Mouse (Mus musculus): ENCODE data around the gene Rfc2. TPM values are rescaled to one million over a fixed set of nuclear protein-coding genes. Genes with fewer than 3 reads are reported as not detected.

Gene Rfc2
- total RNA-seq, 2 experiments from 2014 or later: 110 to 161 TPM

DNA sequence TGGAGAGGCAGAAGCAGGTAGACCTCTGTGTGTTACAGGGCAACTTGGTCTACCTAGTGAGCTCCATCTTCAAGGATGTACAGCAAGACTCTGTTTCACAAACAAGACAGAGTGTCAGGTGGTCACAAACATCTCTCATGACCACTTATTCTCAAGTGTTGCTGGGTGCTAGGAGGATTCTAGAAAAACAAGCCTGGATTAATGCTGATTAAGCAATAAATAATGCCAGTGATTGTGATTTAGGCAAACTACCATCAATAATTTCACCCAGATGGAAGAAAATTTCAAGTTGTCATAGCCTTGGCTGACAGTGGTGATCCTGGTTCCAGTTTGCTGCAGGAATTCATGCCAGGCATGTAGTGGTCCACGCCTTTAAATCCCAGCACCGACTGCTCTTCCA is 16.9 kb upstream of the Rfc2 start:
- ATAC-seq (ENCODE audit: poor library complexity, severe bottlenecking): no peak

DNA sequence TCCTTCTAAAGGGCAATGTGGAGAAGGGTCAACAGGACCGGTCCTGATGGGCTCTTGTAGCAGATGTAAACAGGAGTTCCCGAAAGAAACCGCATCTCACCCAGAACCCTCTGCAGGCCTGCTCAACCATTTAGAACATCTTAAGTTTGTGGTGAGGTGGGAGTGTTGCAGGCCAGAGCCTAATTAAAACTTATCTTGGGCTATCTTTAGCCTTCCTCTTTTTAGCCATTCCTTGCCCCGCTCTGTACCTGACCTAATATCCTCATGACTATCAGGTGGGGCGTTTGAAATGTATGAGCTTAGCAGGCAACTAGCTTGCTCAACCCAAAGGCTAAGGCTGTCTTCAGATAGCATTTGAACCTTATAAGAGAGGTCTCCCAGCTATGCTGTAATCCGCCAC is 15.5 kb upstream of the Rfc2 start:
- no peak for ATAC-seq (ENCODE audit: poor library complexity, severe bottlenecking)

DNA sequence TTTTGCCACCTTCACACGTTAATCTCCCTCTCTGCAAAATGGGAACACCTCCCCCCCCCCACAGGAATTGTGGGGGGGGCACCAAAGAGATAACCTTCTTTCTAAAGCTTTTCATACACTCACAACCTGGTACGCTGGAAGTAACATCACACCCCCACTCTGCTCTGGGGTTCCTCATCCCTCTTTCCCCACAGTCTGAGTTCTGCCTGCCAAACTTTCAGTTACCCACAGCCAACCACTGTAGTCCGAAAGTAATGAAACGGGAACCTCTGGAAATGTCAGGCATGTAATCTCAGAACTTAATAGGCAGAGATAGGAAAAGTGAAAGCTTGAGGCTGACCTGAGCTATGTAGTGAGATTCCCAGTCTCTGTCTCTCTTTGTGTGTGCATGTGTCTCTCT is 13.7 kb upstream of the Rfc2 start:
- ATAC-seq (ENCODE audit: poor library complexity, severe bottlenecking): peak; percentile 63

DNA sequence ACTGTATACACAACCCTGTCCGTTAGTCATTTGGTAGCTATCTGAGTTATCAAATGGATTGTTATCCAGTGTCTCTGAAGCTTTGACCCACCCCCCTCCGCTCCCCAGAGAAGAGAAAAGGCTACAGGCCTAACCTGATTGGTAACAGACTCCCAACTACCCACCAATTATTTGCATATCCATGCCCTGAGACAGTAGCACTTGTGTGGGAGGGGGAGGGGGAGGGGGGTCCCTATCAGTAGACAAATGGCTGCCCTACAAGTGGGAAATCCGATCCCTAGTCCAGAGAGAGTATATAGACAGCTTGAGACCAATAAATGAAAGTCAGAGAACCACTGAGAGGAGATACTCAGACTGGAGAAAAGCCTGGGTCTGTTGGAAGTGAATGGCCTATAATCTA is 13.1 kb upstream of the Rfc2 start:
- ATAC-seq (ENCODE audit: poor library complexity, severe bottlenecking): no peak

DNA sequence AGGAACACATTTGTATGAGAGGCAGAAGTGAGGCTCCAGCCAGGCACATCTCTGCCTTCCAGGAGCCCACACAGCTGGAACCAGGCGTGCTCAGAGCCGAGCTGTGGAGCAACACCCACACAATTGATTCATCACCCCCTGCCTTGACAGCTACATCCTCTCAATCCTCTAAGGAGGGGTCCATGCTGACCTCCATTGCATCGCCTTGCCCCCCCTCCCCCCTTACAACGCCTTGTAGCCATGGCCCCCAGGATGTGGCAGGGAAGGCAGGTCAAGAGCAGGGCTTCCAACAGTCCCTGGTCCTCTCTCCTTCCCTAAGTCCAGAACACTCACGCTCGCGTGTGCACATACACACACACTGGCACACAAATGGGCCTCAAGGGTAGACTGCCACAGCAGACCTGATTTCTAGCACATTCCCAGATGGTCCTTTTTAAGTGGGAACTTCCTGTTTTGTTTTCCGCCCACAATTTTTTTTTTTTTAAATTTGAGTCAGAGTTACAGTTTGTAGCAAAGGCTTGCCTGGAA is 12.1 kb upstream of the Rfc2 start:
- ATAC-seq (ENCODE audit: poor library complexity, severe bottlenecking): no peak

DNA sequence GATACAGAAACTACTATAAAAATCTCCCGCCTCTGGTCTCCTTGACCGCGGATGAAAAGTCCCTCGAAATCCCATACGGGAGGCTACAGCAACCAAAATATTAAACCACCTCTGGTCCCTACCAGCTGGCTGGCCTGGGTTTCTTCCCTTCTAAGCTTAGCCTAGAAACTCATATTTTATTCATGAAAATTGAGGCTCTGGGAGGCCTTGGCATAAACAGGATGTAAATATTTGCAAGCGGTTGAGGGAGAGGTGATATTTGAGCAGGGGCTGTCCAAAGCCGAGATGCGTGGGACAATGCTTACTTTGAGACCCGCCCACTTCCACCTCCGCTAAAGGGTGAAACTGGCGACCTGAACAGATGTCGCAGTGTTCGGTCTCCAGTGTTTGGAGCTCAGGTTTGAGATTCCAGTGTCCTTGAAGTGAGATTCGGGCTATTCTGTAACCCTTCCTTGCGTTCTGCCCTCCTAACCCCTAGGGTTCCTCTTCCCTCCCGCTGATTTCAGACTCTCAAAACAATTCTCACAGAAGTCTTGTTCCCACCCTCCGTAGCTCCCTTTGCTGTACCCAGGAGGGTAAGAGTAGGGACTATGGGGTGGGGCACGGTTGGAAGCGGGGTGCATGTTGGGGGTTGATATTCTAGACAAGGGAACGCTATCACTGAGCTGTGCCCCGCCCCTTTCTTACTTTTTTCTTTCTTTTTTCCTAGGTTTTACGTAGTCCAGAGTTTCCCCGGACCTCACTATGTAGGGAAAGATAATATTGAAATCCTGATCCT is 9.2 kb upstream of the Rfc2 start:
- ATAC-seq (ENCODE audit: poor library complexity, severe bottlenecking): peak; percentile 44

DNA sequence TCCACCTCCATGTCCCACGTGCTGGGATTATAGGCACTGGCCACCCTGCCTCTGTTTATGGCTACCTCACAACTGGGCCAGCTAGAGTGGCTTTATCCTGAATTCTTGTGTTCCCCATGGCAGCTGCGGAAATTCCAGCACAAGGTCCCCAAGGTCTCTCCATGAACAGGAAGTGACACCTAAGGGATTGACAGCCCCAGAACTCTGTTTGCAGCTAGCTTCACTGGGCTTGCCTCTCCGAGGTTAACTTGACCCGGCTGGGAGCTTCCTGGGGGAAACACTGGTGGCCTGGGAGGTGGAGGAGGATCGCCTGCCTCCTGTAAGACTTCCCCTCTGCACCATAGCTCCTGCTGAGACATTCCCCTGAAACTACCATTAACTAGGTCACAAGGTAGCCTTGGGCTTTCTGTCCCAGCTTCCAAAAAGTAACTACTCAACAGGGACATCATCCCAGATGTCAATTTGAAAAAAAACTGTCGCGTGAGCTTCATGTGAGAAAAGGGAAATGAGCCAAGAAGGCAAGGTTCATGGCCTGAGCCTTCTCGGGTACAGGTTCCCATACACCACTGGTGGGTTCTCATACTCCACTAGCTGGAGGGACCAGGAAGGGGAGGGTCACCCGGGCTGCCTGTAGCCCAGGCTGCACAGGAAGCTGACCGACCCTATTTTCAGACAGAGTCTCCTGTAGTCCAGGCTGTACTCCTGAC is 8.5 kb upstream of the Rfc2 start:
- peak; percentile 45 for ATAC-seq (ENCODE audit: poor library complexity, severe bottlenecking)

DNA sequence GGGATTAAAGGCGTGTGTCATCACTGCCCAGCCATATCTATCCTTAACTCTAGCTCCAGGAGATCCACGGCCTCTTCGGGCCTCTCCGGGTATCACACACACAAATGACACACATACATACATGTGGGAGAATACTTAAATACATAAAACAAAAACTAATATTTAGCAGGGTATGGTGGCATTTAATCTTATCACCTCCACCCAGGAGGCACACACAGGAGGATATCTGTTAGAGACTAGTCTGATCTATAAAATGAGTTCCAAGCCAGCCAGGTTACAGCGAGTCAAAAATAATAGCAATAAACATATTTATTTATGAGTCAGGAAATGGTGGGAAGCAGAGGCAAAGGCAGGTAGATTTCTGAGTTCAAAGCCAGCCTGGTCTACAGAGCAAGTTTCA is 5.3 kb upstream of the Rfc2 start:
- no peak for ATAC-seq (ENCODE audit: poor library complexity, severe bottlenecking)

DNA sequence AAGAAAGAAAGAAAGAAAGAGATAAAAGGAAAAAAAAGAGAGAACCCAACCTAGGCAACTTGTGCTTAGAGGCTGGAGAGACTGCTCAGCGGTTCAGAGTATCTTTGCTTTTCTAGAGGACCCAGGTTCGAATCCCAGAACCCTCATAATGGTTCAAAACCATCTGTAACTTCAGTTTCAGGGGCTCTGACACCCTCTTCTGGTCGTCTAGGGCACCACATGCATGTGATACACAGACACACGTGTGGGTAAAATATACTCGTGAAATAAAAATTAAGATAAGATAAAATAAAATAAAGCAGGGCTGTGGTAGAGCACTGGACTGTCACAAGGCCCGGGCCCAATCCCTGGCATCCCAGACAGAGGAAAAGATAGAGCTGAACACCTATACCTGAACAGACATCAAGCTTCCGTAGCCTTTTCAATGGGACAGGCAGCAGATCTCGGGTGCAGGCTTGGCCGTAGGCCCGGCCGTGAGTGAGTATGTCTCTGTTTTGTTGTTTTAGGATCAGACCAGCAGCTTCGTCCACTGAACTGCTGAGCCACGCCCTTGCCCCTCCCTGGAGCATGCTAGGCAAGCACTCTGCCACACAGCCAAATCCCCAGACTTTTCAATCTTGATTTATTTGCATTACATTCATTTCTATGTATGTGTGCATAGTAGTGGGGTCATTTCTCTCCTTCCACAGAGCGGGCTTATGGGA is 4.5 kb upstream of the Rfc2 start:
- ATAC-seq (ENCODE audit: poor library complexity, severe bottlenecking): no peak

DNA sequence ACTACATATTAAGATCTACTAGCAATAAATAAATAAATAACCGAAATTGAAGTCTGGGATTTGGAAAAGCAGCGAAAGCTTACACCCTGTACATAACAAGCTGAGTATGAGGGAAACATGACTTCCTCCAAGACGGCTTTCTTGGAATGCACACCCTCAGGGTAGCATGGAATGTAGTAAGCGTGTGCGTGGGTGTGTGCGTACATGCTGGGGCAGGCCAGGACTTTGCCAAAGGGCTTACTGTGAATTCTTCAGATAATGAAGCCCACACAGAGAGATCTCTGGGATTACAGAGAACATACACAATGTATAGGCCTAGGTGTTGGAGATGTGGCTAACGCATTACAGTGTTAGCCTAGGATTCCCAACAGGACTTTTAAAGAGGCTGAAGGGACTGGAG is 3.6 kb upstream of the Rfc2 start:
- ATAC-seq (ENCODE audit: poor library complexity, severe bottlenecking): no peak

DNA sequence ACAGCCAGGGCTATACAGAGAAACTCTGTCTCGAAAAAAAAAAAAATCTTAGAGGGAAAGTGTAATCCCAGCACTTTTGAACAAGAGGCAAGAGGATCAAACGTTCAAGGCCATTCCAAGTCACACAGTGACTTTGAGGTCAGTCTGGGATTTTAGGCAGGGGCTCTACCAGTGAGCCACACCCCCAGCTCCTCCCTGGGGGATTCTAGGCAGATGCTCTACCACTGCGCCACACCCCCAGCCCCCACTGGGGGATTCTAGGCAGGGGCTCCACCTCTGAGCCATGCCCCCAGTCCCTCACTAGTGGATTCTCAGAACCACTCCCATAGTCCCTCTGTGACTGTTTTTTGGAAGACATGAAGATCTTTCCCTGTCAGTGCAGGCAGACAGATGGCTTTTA is 2.0 kb upstream of the Rfc2 start:
- no peak for ATAC-seq (ENCODE audit: poor library complexity, severe bottlenecking)

DNA sequence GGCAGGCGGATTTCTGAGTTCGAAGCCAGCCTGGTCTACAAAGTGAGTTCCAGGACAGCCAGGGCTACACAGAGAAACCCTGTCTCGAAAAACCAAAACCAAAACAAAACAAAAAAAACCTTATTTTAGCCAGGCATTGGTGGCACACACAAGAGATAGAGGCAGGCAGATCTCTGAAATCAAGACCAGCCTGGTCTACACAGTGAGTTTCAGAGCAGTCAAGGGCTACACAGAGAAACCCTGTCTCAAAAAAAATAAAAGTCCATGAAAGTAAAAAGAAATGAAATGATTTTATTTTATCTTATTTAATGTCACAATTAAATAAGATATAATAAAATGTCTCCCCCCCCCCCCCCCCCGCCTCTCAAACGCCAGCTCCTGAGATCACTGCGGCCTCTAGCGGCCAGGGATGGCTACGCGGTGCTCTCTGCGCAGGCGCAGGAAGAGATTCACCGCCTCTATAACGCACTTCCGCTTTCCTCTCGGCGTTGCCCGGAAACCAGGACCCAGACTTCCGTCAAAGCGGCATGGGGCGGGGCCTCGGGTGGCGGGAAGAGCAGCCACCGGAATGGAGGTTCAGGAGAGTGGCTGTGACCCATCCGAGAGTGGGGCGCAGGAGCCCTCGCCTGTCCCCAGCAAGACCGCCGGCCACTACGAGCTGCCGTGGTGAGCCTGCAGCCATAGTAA is 1.2 kb downstream of the Rfc2 start:
- ATAC-seq (ENCODE audit: poor library complexity, severe bottlenecking): peak; percentile 98

DNA sequence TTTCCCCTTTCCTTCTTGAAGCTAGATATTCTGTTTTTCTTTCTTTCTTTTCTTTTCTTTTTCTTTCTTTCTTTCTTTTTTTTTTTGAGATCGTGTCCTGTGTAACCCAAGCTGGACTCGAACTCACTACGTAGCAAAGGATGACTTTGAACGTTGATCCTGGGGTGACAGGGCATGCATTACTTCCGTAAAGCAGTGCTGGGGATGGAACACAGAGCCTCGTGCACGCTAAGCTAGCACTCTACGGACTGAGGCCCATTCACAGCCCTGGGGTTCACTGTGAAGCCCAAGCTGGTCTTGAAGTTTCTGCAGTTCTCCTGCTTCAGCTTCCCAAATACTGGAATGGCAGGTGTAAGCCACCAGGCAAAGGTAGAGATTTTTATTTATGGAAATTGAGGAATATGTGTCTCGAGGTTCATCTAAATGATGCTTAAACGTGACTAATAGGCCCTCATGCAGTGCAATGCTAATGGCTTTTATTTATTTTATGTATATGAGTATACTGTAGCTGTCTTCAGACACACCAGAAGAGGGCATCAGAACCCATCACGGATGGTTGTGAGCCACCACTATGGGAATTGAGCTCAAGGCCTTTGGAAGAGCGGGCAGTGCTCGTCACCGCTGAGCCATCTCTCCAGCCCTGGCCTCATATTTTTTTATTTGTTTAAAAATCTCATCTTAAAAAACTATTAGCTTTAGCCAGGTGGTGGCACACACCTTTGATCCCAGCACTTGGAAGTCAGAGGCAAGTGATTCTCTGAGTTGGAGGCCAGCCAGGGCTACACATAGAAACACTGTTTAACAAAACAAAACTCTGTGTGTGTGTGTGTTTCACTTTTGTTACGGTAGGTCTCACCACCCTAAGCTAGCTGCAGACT is 2.1 kb downstream of the Rfc2 start:
- ATAC-seq (ENCODE audit: poor library complexity, severe bottlenecking): no peak; the same call in 1 of the 2 replicates

DNA sequence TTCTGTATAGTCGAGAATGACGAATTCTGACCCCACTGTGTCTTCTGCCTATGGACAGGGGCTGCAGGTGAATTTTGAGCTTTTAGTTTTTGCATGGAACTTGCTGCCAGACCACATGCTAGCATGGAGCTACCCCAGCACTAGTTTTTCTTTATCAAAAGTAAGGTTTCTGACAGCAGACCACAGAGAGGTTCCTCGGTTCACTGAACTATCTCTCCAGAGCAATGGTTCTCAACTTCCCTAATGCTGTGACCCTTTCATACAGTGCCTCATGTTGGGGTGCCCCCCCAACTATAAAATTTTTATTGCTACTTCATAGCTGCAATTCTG is 2.7 kb downstream of the Rfc2 start:
- no peak for ATAC-seq (ENCODE audit: poor library complexity, severe bottlenecking)

DNA sequence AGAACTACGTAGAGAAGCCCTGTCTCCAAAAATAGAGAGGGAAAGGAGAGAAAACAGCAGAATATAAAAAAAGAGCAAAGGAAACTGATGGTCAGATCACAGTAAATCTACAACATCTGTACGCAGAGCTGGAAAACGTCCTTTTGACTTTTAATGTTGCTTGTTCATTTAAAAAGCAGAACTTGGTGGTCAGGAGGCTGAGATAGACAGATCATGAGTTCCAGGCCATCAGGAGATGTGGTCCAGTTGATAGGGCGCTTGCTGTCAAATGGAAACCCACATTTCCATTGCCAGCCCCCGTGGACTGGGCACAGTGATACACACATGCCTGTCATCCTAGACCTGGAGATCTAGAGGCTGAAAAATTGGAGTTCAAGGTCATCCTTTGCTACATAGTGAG is 3.6 kb downstream of the Rfc2 start:
- peak; percentile 36 for ATAC-seq (ENCODE audit: poor library complexity, severe bottlenecking)

DNA sequence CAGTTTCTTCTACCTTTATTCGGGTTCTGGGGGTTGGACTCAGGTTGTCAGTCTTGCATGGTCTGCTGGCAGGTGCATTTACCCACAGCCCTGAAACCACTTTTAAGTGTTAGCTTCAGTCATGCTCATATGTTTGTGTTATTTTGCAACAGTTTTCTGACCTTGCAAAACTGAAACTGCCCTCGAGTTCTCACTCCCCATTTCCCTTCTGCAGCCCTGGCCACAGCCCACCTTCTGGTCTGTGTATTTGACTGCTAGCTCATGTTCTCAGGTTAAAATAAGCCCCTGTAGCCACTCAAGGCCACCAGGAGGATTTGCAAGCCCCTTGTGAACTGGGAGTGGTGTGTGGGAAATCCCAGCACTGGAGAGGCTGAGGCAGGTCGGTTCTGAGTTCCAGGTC is 8.7 kb downstream of the Rfc2 start:
- peak; percentile 67 for ATAC-seq (ENCODE audit: poor library complexity, severe bottlenecking)

DNA sequence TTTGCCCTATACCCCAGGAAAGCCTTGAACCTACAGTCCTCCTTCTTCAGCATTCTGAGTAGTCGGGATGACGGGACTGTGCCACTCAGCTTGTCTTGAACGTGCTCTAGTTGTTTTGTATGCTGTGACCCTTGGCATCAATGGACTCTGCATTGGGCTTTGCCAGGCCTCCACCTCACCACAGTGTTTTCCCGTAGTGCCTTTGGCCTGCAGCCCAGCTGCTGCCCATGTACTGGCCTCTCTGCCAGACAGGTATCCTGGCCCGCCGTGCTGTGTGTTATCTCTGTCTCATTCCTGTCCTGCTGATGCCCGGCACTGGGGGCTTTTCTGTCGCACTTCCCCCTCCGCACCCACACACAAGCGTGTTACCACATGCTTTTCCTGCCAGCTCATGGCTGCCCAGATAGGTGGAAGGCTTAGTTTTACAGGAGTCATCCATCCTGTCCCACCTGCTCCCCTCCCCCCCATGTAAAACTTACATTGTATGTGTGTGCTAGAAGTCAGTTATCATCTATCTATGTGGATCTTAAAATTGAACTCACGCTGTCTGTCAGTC is 10.9 kb downstream of the Rfc2 start:
- ATAC-seq (ENCODE audit: poor library complexity, severe bottlenecking): peak; percentile 80

DNA sequence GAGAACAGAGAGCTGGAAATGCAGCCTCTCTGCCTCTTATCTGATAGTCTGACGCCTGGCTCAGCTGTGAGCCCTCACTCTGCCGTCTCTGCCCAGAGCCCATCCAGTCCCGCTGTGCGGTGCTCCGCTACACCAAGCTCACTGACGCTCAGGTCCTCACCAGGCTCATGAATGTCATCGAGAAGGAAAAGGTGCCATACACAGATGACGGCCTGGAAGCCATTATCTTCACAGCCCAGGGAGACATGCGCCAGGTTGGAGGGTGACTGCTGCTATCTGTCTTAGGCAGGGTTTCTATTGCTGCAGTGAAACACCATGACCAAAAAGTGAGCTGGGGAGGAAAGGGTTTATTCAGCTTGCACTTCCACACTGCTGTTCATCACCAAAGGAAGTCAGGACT is 11.9 kb downstream of the Rfc2 start:
- ATAC-seq (ENCODE audit: poor library complexity, severe bottlenecking): no peak

DNA sequence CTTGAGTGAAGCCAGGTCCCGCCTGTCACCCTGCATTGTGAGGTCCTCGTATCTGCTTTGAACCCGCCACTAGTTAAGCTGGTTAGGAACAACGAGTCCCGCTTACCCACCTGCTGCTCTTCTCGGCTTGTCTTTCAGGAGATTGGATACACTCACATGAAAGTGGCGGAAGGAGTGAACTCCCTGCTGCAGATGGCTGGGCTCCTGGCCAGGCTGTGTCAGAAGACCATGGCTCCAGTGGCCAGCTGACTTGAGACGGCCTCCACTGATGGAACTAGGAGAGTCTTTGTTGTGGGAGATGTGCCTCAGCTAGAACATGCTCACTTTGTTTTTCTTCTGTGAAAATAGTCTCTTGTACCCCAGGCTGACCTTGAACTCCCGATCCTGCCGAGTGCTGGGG is 16.5 kb downstream of the Rfc2 start:
- no peak for ATAC-seq (ENCODE audit: poor library complexity, severe bottlenecking)

DNA sequence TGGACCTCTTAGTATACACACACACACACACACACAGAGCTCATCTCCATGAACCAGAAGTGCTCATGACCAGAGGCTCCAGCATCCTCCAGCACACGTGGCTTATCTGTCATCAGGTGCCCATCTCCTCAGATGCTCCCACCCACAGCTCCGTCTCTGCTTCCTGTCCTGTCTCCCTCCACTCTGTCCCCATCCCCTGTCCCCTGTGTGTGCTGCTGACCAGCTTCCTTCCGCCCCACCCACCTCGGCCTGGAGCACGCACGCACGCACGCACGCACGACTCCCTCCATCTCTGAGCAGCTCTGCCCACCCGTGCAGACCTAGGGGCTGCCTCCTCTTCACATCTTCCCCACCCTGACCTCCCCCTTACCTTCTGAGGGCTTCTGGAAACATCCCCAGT is 23.2 kb downstream of the Rfc2 start:
- no peak for ATAC-seq (ENCODE audit: poor library complexity, severe bottlenecking)
